35 mouse cellular contexts compared by ENCODE assay signal in the genomic region with DNA sequence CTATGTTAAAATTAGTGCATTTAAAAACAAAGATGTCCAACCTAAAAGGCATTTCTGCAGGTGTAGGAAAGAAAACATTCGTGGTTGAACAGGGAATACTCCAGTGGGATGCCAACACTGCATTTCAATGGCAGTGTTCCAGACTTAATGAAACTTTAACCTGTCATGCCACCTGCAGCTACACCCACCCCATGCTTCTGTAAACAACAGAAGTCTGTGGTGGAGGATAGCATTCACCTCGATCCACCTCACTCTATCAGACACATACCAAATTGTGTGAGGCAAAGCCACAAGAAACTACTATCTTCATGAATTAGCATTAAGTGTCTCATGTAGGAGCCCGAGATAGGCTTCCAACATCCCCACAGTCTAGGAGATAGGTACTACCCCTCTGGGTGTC. TPM values are rescaled to one million over a fixed set of nuclear protein-coding genes. Genes with fewer than 3 reads are reported as not detected.
DNase-seq lines count a peak whose midpoint lies in the region; ATAC-seq lines count a peak whose summit lies in the region.
"Had no signal": no experiment of that assay in that cellular context is flagged by ENCODE, and none has a peak within 500 bp of the region (broad histone marks: within the 10 kb centered on the region; RNA-seq: fewer than 3 reads in every experiment).

No protein-coding gene starts in this region.

- no peak for ATAC-seq in liver, embryonic 15.5 days (ENCODE audit: insufficient read depth)
- ATAC-seq in liver, embryonic 11.5 days (replicated peaks; ENCODE audit: low FRiP score) = no peak
- peak; percentile 18; the same call in 1 of the 2 replicates for ATAC-seq in megakaryocyte progenitor cell, adult 5-6 weeks (replicated peaks; ENCODE audit: poor library complexity)
- ATAC-seq: forebrain, postnatal 0 days; intestine, postnatal 0 days; lung, postnatal 0 days; midbrain, embryonic 15.5 days had no signal

- peak; percentile 35 for DNase-seq in kidney, postnatal 10 days
- no peak for DNase-seq in kidney, adult 18-20 months
- no peak for DNase-seq in liver, embryonic 11.5 days (ENCODE audit: low spot score)
- peak; percentile 57 to 61 for DNase-seq in kidney, postnatal 25 days
- no peak for DNase-seq in urinary bladder, adult 18-20 months (ENCODE audit: low spot score in 2 of 2)
- DNase-seq in lung, adult 18-20 months = no peak
- DNase-seq: adrenal gland, adult 8-10 months; B cell, adult 2 months; cerebellum, adult 2 months; cerebellum, postnatal 14 days; forebrain, postnatal 0 days; gastrocnemius, postnatal 10 days; heart, postnatal 10 days; layer of hippocampus, postnatal 36 days; retina, postnatal 1 day; right cerebral cortex, postnatal 14 days; thymus, adult 18-20 months; thymus, postnatal 25 days had no signal

- H3K36me3 ChIP-seq in liver, embryonic 15.5 days (replicated peaks) = no peaks in the 10 kb centered on the region
- no peaks in the 10 kb centered on the region for H3K36me3 ChIP-seq in liver, embryonic 11.5 days (ENCODE audit: control insufficient read depth, insufficient read depth, low read length)
- H3K36me3 ChIP-seq: embryonic facial prominence, embryonic 10.5 days; embryonic facial prominence, embryonic 15.5 days; forebrain, embryonic 12.5 days; heart, embryonic 13.5 days; midbrain, embryonic 15.5 days; neural tube, embryonic 15.5 days had no signal

- WGBS in liver, embryonic 15.5 days (ENCODE audit: insufficient replicate concordance) = 26% methylated on average over 3 of the region's 3 CpGs
- 54% methylated on average over 3 of the region's 3 CpGs for WGBS in liver, embryonic 11.5 days

- H3K4me1 ChIP-seq in liver, embryonic 15.5 days (replicated peaks) = peaks cover 17% of the 10 kb centered on the region
- H3K4me1 ChIP-seq in liver, embryonic 11.5 days (replicated peaks; ENCODE audit: control insufficient read depth, insufficient read depth, low read length) = no peaks in the 10 kb centered on the region
- H3K4me1 ChIP-seq: embryonic facial prominence, embryonic 10.5 days; embryonic facial prominence, embryonic 15.5 days; heart, embryonic 13.5 days; neural tube, embryonic 15.5 days had no signal

- H3K27me3 ChIP-seq in liver, embryonic 15.5 days = no peaks in the 10 kb centered on the region
- no peaks in the 10 kb centered on the region for H3K27me3 ChIP-seq in liver, embryonic 11.5 days (replicated peaks; ENCODE audit: control insufficient read depth, insufficient read depth, low read length)
- H3K27me3 ChIP-seq: CH12.LX; embryonic facial prominence, embryonic 15.5 days; midbrain, embryonic 15.5 days; neural tube, embryonic 15.5 days had no signal

- no peaks in the 10 kb centered on the region for H3K9me3 ChIP-seq in liver, embryonic 15.5 days (replicated peaks)
- no peaks in the 10 kb centered on the region for H3K9me3 ChIP-seq in liver, embryonic 11.5 days (ENCODE audit: control insufficient read depth, low read length)
- H3K9me3 ChIP-seq: embryonic facial prominence, embryonic 10.5 days; embryonic facial prominence, embryonic 15.5 days; forebrain, embryonic 12.5 days; heart, embryonic 13.5 days; midbrain, embryonic 10.5 days; midbrain, embryonic 15.5 days; neural tube, embryonic 15.5 days had no signal

- no peak overlapping the region for H3K9ac ChIP-seq in liver, embryonic 15.5 days
- no peak overlapping the region for H3K9ac ChIP-seq in liver, embryonic 11.5 days (ENCODE audit: low read depth, low read length)
- H3K9ac ChIP-seq: embryonic facial prominence, embryonic 15.5 days; forebrain, embryonic 12.5 days; forebrain, postnatal 0 days; heart, embryonic 13.5 days; hindbrain, embryonic 14.5 days; liver, embryonic 14.5 days; midbrain, embryonic 15.5 days; neural tube, embryonic 15.5 days had no signal

- H3K4me2 ChIP-seq in liver, embryonic 15.5 days = no peak overlapping the region
- H3K4me2 ChIP-seq in liver, embryonic 11.5 days = no peak overlapping the region
- H3K4me2 ChIP-seq: embryonic facial prominence, embryonic 15.5 days; forebrain, embryonic 12.5 days; heart, embryonic 13.5 days; hindbrain, embryonic 14.5 days; midbrain, embryonic 15.5 days; neural tube, embryonic 15.5 days had no signal

- no peak overlapping the region for H3K4me3 ChIP-seq in liver, embryonic 15.5 days (replicated peaks)
- H3K4me3 ChIP-seq in liver, embryonic 11.5 days (ENCODE audit: low read depth, low read length) = no peak overlapping the region
- H3K4me3 ChIP-seq: embryonic facial prominence, embryonic 10.5 days; embryonic facial prominence, embryonic 15.5 days; forebrain, embryonic 12.5 days; heart, embryonic 13.5 days; midbrain, embryonic 10.5 days; midbrain, embryonic 15.5 days; neural tube, embryonic 15.5 days had no signal

- 0 out of 2 replicates have a peak overlapping the region, but pooled peaks have one; percentile 11 for H3K27ac ChIP-seq in liver, embryonic 15.5 days (replicated peaks)
- no peak overlapping the region for H3K27ac ChIP-seq in liver, embryonic 11.5 days (ENCODE audit: low read depth, low read length)
- H3K27ac ChIP-seq: embryonic facial prominence, embryonic 10.5 days; embryonic facial prominence, embryonic 15.5 days; forebrain, embryonic 12.5 days; heart, embryonic 13.5 days; hindbrain, embryonic 14.5 days; liver, embryonic 14.5 days; macrophage; midbrain, embryonic 10.5 days; midbrain, embryonic 15.5 days; neural tube, embryonic 15.5 days had no signal

RNA-seq across cellular contexts. Expression of a gene that starts 3.3 kb away (rescaled TPM):
- polyA plus RNA-seq in liver, embryonic 15.5 days (2015; fragmentation: Nextera tagmentation; extraction: Ambion mirVana) = 14.1 and 17.4 TPM in 2 replicates
- polyA plus RNA-seq in liver, embryonic 11.5 days (2014; fragmentation: Nextera tagmentation; extraction: Ambion mirVana) = 37.1 and 38.4 TPM in 2 replicates
- total RNA-seq in megakaryocyte progenitor cell, adult 5-6 weeks (2015) = 25.4 and 26.1 TPM in 2 replicates
- total RNA-seq in megakaryocyte progenitor cell, adult 5-6 weeks (2017) = 32.1 and 43.8 TPM in 2 replicates

RNA-seq across cellular contexts. Expression of a gene that starts 3.7 kb away (rescaled TPM):
- 1.3 and 1.7 TPM in 2 replicates for polyA plus RNA-seq in liver, embryonic 15.5 days (2015; fragmentation: Nextera tagmentation; extraction: Ambion mirVana)
- 1.9 TPM in 2 replicates for polyA plus RNA-seq in liver, embryonic 11.5 days (2014; fragmentation: Nextera tagmentation; extraction: Ambion mirVana)
- total RNA-seq in megakaryocyte progenitor cell, adult 5-6 weeks (2015) = 0.05 and 0.27 TPM in 2 replicates
- total RNA-seq in megakaryocyte progenitor cell, adult 5-6 weeks (2017) = 0.62 and 1.8 TPM in 2 replicates

RNA-seq across cellular contexts. Expression of a gene that starts 7.1 kb away (rescaled TPM):
- polyA plus RNA-seq in liver, embryonic 15.5 days (2015; fragmentation: Nextera tagmentation; extraction: Ambion mirVana) = 11.8 and 15.2 TPM in 2 replicates
- polyA plus RNA-seq in liver, embryonic 11.5 days (2014; fragmentation: Nextera tagmentation; extraction: Ambion mirVana) = 5.2 and 6.8 TPM in 2 replicates
- 4.8 and 5.0 TPM in 2 replicates for total RNA-seq in megakaryocyte progenitor cell, adult 5-6 weeks (2015)
- total RNA-seq in megakaryocyte progenitor cell, adult 5-6 weeks (2017) = 2.4 and 5.7 TPM in 2 replicates

RNA-seq across cellular contexts. Expression of a gene that starts 39.4 kb away (rescaled TPM):
- not detected in 2 replicates for polyA plus RNA-seq in liver, embryonic 15.5 days (2015; fragmentation: Nextera tagmentation; extraction: Ambion mirVana)
- not detected in 2 replicates for polyA plus RNA-seq in liver, embryonic 11.5 days (2014; fragmentation: Nextera tagmentation; extraction: Ambion mirVana)
- total RNA-seq in megakaryocyte progenitor cell, adult 5-6 weeks (2015) = not detected in 2 replicates
- not detected in 2 replicates for total RNA-seq in megakaryocyte progenitor cell, adult 5-6 weeks (2017)
- total RNA-seq: CH12.LX; forebrain, postnatal 0 days; heart, postnatal 10 days; hematopoietic stem cell, adult 5-6 weeks had no signal
- polyA plus RNA-seq: embryonic facial prominence, embryonic 10.5 days; forebrain, embryonic 12.5 days; forebrain, postnatal 0 days; heart, embryonic 13.5 days; hindbrain, embryonic 14.5 days; limb, embryonic 11.5 days; liver, embryonic 14.5 days; lung, postnatal 0 days; macrophage; midbrain, embryonic 10.5 days; midbrain, embryonic 15.5 days; neural tube, embryonic 15.5 days had no signal

RNA-seq across cellular contexts. Expression of a gene that starts 53.1 kb away (rescaled TPM):
- 20.0 and 22.8 TPM in 2 replicates for polyA plus RNA-seq in liver, embryonic 15.5 days (2015; fragmentation: Nextera tagmentation; extraction: Ambion mirVana)
- 58.7 and 59.9 TPM in 2 replicates for polyA plus RNA-seq in liver, embryonic 11.5 days (2014; fragmentation: Nextera tagmentation; extraction: Ambion mirVana)
- 61.4 and 64.5 TPM in 2 replicates for total RNA-seq in megakaryocyte progenitor cell, adult 5-6 weeks (2015)
- 36.7 and 38.0 TPM in 2 replicates for total RNA-seq in megakaryocyte progenitor cell, adult 5-6 weeks (2017)

Comparison
In these comparisons a context has a peak if more than half of its experiments do, and no peak if none do; other contexts are left out.
1. DNase-seq: peak in kidney, postnatal 10 days (single experiment) and kidney, postnatal 25 days (2 of 2); none in kidney, adult 18-20 months (single experiment), liver, embryonic 11.5 days (single experiment), urinary bladder, adult 18-20 months (0 of 2) and lung, adult 18-20 months (0 of 2).